Mouse (Mus musculus) cerebellum, adult 2 months (tissue): ENCODE results near the gene Hhipl1.

Experiments
- CTCF ChIP-seq: fragments of 200-500 bp; IDR thresholded peaks from 2 replicates; pipeline ENCODE4 v1.5.1; 2011; ENCODE audit warnings: low read depth, mild to moderate bottlenecking, control low read depth, low read length, moderate library complexity, borderline replicate concordance; ENCODE audit not compliant: insufficient read depth
- POLR2A ChIP-seq: fragments of 200-500 bp; IDR thresholded peaks from 2 replicates; pipeline ENCODE4 v1.6.1; 2011; ENCODE audit warnings: low read length, control low read depth, borderline replicate concordance; ENCODE audit not compliant: insufficient read depth

- TF ChIP-seq POLR2A: no peak
- no peak for TF ChIP-seq CTCF
Measured at GRCm38 (mm10) chr12:108374689-108375088, 68.6 kb downstream of the Hhipl1 start.
